Mouse (Mus musculus) heart, postnatal 10 days (tissue): ENCODE measurements around the gene Dpp9. TPM values are rescaled to one million over a fixed set of nuclear protein-coding genes. Genes with fewer than 3 reads are reported as not detected.

Experiments used
- DNase-seq, 2 experiments: peaks; one replicate each; pipeline ENCODE4 v3.0.0; 2021
- intact Hi-C: fragments of 180-260 bp; cut with DNase I; formaldehyde crosslinking; loops from one replicate; pipeline ENCODE4 v1.15.1; 2025
- microRNA-seq, 2 experiments: library from miRNA; unstranded; fragments of <30 nt; microRNA quantifications; one replicate each; pipeline ENCODE4 v1.2.0; 2022
- total RNA-seq, 2 experiments: library from RNA; stranded (reverse); gene quantifications; 2 replicates each; pipeline ENCODE4 v1.2.3; 2021

Gene Dpp9
- total RNA-seq, 2 experiments from 2014 or later = 29.1 to 33.3 TPM

DNA sequence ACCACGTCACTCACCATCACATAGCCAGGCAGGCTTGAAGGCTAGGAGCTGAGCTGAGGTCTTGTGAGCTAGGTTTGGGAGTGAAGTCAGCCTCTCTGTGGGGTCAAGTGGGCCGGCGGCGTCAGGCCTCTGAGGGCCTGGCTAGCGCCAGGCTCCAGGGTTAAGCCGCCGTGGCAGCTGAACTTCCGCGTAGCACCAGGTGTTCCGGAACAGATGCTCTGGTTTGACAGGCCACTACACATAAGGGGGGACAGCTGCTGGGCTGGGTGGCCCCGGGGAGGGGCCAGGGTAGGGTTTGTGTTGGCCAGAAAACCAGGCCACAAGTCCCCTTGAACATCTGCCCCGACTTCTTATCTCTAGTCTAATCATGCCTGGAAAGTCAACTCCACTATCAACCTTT lies 71.3 kb downstream of the Dpp9 start:
- intact Hi-C loops = no loop called here
- no peak for DNase-seq

DNA sequence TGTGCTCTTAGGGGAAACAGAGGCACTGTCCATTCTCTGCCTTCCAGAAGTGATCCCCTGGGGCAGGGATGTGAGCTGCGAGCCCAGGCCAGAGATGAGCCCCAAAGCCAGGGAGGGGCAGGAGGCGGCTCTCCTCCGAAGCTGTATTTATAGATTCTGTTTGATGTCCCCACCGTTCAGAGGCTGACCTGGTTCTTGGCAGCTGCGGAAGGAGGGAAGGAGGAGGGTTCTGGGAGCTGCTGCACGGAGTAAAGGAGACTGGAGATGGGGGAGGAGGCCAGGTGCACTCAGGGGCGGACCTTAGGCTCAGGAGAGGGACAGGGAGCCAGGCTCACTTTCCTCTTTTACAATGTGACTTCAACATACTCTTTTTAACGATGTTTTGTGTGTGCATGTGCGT lies 72.6 kb downstream of the Dpp9 start:
- DNase-seq = no peak
- intact Hi-C loops = no loop called here

DNA sequence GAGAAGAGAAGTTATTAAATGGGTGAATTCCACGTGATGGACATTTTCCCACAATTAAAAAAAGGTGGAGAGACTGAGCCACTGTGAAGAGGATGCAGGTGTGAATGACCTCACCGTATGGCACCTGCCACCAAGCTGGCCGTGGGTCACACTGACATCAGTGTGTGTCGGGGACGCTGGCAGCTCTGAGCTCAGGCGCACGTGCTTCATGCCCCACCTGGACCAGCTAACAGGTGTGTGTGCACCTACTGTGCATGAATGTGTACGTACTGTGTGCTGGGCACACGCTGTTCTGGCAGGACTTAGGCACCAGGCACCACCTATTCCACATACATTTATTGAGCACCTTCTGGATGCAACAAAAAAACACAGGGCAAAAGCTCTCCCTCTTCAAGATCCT lies 74.2 kb downstream of the Dpp9 start:
- intact Hi-C loops = no loop called here
- no peak for DNase-seq

- peak in 1 of 2 experiments; percentile 50 for DNase-seq
- intact Hi-C loops = no loop called here
Observed at GRCm38 (mm10) chr17:56141702-56142605, 76.8 kb downstream of the Dpp9 start.

DNA sequence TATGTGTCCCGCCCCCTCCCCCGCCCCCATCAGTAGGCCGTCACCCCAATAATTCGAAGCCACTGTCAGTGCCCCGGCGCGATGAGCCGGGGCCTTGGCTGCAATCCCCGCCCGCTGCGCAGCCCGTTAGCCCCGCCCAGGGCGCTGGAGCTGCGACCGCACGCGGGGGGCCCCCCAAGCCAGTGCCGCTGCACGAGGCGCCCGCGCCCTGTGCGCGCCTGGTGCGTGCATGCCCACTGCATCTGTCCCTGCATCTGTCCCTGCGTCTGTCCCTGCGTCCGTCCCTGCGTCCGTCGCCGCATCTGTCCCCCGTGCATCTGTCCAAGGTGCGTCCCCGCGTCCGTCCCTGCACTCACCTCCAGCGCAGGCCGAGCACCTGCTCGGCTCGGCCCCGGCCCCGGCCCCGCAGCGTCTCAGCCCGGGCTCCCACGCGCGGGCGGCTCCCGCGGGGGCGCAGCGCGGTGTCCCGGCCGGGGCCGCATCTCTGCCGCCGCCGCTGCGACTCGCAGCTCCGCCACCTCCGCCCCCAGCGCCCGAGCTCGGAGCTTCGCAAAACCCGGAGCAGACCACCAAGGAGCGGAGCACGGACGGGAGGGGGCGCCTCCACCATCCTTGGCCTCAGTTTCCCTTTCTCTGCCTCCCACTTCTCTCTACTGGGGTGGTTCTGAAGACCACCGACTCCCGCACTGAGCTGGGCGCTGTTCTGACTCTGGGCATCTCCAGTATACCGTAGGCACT lies 78.7 kb downstream of the Dpp9 start, which contains the start of gene Sema6b:
Gene Sema6b (minus strand): TSS at position 486 of the 738 bp plus-strand sequence.
- intact Hi-C loops = no loop called here
- peak; percentile 71 to 78 for DNase-seq

GRCm38 (mm10) chr17:56139355-56139754 lies 79.3 kb downstream of the Dpp9 start:
- intact Hi-C loops = no loop called here
- DNase-seq = no peak

- DNase-seq = no peak
- intact Hi-C loops = no loop called here
Observed at GRCm38 (mm10) chr17:56137839-56138613, 80.7 kb downstream of the Dpp9 start.

Small RNA genes within 50 kb of the gene (microRNA-seq; reads per million reads assigned to microRNA genes)
- 0 reads per million in 2 experiments for gene Gm44397
- 2.4 to 4.5 reads per million in 2 experiments for gene Mir7b

Other genes starting within 250 kb of the Dpp9 start
- 1 to 10 TPM; 1.8 to 3.4 TPM for gene Shd, start 248.4 kb downstream of the Dpp9 start, total RNA-seq
- gene Fsd1, start 232.4 kb downstream of the Dpp9 start, total RNA-seq = under 1 TPM in 1 of 2 experiments, not detected in 1; 0.31 TPM
- gene Stap2, start 213.3 kb downstream of the Dpp9 start, total RNA-seq = 10 to 100 TPM; 17.8 to 18.8 TPM
- 10 to 100 TPM; 47.4 to 50.1 TPM for gene Mpnd, start 213.2 kb downstream of the Dpp9 start, total RNA-seq
- 10 to 100 TPM; 32.0 to 33.9 TPM for gene Sh3gl1, start 182.3 kb downstream of the Dpp9 start, total RNA-seq
- 1 to 10 TPM; 5.2 to 6.3 TPM for gene Chaf1a, start 178.5 kb downstream of the Dpp9 start, total RNA-seq
- gene Ubxn6, start 143.9 kb downstream of the Dpp9 start, total RNA-seq = 10 to 100 TPM; 50.9 to 57.4 TPM
- gene Hdgfl2, start 139.3 kb downstream of the Dpp9 start, total RNA-seq = 10 to 100 TPM; 38.9 to 42.2 TPM
- 100 to 1,000 TPM in 1 of 2 experiments, 10 to 100 TPM in 1; 80.9 to 155 TPM for gene Plin4, start 109.1 kb downstream of the Dpp9 start, total RNA-seq
- 100 to 1,000 TPM; 126 to 166 TPM for gene Plin5, start 101.3 kb downstream of the Dpp9 start, total RNA-seq
- 10 to 100 TPM; 12.6 to 25.2 TPM for gene Lrg1, start 96.9 kb downstream of the Dpp9 start, total RNA-seq
- gene Sema6b, start 78.6 kb downstream of the Dpp9 start, total RNA-seq = 10 to 100 TPM; 11.3 to 13.7 TPM
- gene Tnfaip8l1, start 56.4 kb downstream of the Dpp9 start, total RNA-seq = 1 to 10 TPM; 5.8 to 8.4 TPM
- 10 to 100 TPM; 36.6 to 40.3 TPM for gene Mydgf, start 35.0 kb downstream of the Dpp9 start, total RNA-seq
- 10 to 100 TPM; 81.5 to 94.9 TPM for gene Fem1a, start 37.9 kb upstream of the Dpp9 start, total RNA-seq
- gene Ticam1, start 57.9 kb upstream of the Dpp9 start, total RNA-seq = 10 to 100 TPM; 11.6 to 12.7 TPM
- 10 to 100 TPM; 67.0 to 81.9 TPM for gene Plin3, start 74.0 kb upstream of the Dpp9 start, total RNA-seq
- not detected for gene Arrdc5, start 81.4 kb upstream of the Dpp9 start, total RNA-seq
- gene Uhrf1, start 84.4 kb upstream of the Dpp9 start, total RNA-seq = 10 to 100 TPM; 21.6 to 23.3 TPM
- 10 to 100 TPM; 42.4 to 44.9 TPM for gene Kdm4b, start 107.2 kb upstream of the Dpp9 start, total RNA-seq